Mouse (Mus musculus) spleen, postnatal 10 days (tissue): ENCODE measurements at regions not wholly inside any gene's neighbourhood (a gene's known extent, or its start where the extent isn't known, plus 50 kb on each side); places are given as distances from the start of the nearest gene placed in this dataset.

Source experiments
- DNase-seq, 2 experiments: peaks; one replicate each; pipeline ENCODE4 v3.0.0; 2021 to 2022; ENCODE audit warnings: low spot score in 2 of 2

DNA sequence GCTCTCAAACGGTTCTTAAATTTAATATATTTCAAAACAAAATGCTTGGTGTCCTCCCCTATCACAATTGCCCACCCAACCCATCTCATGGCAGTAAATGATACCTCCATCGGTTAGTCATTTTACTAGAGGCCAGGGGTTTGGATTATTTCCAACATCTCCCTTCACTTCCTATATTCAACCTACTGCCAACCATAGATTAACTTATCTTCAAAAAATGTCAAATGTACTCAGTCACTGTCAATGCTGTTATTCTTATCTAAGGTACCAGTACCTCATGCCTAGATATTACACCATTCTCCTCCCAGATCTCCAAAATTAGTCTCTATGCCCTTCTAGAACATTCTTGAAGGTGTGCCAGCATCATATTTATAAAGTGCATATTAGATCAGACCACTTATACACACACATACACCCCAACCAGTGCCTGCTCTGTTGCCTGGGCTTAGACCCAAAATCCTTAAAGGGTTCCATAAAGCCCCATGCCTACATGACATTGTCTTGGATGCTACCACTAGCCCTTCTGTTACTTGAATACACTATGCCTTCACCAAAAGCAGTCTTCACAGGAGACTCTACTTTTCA lies 183.4 kb upstream of the Cadm1 start:
- no peak for DNase-seq

DNA sequence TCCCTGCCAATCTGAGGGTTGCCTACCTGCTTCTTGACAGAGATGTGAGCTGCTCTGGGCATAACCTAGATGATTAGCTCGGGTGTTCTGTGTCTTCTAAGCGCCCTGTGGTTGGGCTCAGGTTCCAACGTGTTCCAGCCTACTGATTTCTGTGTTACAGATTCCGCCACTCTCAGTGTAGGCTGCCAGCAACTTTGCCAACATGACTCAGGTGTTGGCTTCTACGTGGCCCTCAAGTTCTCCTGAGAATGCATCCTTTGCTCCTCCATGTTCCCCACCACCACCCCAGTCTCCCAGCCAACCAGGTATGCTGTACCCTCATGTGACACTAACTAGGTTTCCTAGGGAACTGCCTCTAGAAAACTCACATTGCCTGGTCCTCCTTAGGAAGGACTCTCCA lies 179.7 kb upstream of the Cadm1 start:
- DNase-seq: no peak

DNA sequence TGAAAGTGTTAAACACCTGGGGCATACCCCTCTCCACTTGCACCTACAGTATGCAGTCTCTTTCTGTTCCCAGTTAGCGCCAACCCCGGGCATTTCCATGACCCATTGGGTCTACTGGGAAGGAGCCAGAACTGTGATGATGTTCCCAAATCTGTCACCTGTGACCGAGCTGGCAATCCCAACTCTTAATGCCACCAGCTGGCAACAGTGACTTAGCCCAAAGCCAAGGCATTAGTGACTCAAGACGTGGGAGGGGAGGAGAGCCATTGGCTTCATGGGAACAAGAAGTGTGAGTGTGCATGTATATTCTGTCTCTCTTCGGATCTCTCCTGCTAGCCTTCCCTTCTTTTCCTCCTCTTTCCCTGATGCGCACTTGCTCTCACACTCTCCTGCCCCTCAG lies 178.9 kb upstream of the Cadm1 start:
- no peak for DNase-seq

DNA sequence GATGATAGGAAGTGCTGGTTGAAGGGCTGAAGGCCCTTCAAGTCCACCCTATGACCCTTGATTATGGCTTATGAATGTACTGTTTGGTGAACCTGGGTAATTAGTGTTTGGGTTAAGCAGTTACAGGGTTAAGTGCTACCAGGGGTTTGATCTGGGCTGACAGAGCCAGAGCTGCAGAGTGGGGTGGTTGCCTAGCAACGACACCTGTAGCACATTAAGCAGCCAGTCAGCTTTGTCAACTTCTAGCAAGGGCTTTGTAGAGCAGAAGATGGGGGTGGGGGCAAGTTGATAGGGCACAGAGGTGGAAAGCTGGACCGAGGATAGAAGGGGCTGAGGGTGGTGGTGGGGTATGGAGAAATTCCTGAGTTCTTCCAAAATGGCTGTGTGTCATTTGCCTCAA lies 177.0 kb upstream of the Cadm1 start:
- no peak for DNase-seq

DNA sequence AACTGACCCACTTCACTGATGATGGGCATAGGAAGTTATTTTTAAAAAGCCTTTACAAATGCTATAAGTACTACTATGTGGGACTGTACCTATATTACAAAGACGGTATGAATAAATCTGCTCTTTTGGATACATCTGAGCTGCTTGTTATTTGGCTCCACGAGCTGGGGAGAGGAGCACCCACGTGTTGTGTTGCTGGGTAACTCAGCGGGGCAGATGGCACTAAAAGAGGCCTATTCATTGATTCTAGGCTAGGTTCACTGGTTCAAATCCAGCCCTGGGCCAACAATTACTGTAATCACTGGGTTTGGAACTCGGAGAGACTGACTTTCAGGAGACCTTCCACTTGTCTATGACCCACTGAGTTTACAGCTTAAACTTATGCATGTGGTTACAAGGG lies 176.0 kb upstream of the Cadm1 start:
- no peak for DNase-seq

DNA sequence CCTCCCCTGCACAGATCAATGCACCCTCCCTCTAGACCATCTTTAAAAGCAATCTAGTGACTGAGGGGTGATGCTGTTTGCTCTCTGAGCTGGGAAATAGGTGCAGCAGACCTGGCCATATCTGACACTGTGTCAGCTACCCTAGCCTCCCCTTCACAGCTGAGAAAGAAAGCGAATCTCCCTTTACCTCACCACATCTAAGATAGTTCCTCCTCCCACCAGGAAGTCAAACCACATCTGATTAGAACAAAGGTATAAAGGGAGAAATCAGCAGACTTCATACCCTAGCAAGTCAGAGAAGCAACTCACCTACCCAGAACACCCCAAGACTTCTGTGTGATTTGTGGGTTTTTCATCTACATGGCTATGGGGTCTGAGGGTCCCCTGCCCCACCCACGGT lies 175.6 kb upstream of the Cadm1 start:
- DNase-seq: no peak

DNA sequence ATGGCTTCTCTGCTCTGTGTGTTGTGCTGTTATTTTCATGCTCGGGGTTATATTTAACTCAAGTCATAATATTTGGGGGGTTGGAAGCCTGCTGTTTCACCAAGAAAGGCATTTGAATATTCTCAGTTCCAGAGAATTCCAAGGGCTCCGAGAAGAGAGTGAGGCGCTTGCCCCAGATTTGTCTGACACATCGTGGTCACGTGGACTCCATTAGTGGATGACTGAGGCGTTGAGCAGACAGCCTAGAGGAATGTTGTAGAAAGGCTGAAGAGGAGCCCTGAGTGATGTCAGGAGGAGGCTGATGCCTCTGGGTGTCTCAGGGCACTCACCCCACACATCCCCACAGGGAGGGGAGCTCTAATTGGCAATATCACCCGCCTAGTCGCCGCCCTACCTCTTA lies 175.1 kb upstream of the Cadm1 start:
- no peak for DNase-seq

DNA sequence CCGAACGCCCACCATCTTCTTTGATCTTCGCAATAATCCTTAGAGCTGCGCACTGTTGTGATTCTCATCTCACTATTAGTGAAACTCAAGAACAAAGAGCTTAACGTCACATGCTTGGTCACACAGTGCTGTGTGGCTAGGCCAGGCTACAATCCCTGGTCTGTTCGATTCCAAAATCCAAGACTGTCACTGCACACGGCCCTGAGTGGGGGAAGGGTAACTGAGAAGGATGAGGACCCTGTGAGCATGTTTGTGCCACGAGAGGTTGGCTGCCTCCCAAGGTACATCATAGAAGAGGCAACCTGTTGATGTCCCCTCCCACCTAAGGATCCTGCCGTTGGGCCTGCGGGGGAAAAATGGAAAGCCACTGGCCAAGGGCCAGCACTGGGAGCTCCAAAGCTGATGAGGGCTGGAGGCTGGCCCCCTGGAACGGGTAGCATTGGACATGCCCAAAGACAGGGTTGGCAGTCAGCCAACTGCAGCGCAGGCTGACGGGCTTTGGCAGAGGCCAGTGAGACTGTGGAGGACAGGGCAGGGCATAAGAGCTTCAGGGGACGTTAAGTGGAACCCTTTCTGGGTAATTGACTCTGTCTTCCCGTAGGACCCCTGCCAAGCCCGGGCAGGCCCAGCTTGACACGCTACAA lies 172.1 kb upstream of the Cadm1 start:
- no peak for DNase-seq

DNA sequence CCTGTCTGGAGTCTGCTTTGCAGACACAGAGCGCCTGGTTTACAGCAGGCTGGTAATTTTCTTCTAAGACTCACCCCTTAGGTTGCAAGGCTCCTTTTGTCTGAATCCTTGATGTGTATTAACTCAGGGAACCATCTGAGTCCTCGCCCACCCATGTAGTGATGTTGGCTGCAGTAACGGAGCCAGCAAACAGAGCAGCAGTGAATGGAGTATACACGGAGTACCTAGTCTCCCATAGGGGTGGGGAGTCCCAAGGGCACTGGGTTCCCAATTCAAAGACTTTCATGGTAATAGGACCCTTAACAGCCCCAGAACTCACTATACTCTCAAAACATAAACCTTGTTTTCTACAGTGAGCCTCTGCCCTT lies 171.6 kb upstream of the Cadm1 start:
- no peak for DNase-seq

DNA sequence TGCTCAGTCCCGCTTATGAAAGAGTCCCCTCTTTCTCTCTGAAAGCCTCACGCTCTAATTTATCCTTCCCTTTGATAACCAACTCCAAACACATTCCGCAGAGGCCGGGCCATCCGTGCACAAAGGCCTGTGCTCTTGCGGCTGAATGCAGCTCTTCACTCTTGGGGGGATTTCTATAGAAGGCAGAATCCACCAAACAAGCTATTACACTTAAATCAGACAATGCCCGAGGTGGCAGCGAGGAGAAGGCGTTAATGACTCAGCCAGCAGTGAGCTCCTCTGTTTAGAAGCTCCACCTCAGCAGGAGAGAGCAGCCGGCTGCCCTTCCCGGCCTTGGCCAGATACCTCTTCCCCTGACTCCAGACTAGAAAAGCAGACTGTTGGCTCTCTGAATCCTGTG lies 166.9 kb upstream of the Cadm1 start:
- DNase-seq: no peak

DNA sequence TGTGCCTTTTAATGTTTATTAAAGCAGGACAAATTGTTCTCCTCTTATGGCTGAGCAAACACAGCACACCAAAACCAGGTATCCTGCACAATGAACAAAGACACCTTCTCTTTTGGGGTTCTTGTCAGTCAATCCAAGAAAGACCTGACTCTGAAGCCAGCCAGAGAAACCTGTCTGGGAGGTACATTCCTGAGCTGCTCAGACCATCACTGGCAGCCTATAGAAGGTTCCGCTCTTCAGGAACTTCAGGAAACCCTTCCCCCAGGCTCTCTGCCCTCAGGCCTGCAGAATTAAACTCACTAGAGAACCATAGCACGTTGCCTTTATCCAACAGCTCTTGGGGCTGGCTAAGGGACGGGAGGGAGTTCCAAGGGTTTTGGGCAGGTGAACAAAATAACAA lies 165.2 kb upstream of the Cadm1 start:
- no peak for DNase-seq

DNA sequence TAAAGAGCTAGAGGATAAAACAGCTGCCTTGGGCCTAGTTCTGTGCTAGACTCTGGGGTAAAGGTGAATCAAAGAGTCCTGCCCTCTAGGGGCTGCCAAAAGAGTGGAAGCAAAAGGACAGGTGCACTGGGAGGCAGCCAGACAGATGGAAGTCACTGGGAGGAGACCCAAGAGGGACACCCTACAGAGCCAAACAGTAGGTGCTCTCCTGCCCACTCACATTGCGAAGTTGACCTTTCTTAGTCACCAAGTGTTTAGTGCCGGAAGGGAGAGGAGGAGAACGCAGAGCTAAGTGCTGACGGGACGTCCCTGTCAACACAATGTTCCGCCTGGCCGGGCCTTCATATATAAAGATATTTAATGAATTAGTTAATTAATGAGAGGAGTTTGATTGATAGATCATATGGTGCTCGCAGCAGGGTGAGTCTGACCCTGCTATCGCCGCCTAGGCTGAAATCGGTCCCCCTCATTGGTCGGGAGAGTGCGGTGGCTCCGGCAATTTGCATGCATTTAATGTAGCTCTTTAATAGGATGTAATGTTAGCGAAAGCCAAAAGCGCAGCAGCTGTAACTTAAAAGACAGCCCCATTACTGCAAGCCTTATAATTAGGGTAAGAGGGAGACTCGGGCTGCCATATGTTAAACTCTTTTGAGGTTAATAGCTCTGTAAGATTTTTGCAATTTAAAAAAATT lies 162.6 kb upstream of the Cadm1 start:
- no peak for DNase-seq

DNA sequence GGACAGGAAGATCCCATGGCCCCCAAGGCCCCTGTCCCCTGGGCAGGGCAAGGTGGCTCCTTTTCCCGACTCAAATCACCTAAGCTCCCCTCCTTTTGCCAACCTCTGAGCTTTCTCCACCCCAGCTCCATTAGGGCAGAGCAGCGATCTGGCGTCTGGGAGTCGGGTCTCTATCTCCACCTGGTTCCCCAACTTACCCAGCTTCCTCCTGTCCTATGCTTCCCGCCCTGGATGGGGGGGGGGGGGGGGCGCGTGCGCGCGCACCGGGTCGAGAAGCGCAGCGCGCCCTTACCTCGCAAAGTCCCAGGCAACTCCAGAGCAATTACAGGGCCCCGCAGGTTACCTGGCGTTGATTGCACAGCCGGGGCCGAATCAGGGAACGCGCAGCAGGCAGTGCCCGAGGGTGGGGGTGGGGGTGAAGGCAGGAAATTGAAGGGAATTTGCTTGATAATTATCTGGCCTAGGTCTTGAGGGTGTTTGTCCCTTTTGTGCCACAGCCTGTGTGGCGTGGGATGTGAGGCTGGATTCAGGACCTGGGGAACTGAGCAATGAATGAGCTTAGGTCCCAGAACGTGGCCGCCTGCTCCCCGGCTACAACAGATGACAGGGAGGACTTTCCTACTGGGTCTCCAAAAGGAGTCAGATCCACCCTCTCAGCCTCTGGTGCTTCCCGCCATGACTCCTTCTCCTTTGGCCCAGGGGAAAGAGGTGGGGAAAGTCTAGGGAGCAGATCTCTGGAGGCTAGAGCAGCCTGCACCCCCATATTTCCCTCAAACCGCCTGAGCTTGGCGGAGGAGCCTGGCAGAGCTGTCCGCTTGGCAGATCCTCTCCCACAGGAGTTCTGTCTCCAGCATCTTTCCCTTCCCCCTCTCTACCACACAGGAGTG lies 161.7 kb upstream of the Cadm1 start:
- DNase-seq: no peak

DNA sequence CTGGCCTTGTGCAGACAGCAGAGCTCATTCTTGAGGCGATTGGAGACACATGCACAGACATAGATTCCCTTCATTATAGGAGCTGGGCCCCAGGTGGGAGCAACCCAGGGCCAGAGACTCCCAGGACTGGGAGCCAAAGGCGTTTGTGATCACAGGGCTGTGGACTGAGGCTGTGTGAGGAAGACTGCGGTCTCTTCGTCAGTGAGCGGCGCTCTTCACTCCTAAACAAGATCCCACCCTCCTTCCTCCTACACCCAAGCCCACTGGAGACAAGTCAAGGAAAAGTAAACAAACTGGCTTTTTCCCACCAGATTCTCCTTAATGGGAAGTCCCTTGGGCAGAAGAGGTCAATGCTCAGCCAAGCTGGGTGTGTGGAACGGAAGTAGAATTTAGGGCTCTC lies 157.7 kb upstream of the Cadm1 start:
- no peak for DNase-seq

DNA sequence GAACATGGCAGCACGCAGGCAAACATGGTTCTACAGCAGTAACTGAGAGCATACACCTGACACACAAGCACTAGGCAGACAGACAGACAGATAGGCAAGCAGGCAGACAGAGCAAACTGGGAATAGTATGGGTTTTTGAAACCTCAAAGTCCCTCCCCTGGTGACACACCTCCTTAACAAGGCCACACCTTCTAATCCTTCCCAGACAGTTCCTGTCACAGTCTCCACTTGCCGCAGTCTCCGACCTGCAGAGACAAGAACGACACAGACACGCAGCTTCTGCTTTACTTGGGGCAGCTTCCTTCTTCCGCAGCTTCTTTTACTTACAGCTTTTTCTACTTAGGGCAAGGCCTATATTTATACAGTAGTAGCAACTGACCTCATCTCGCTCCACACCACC lies 155.9 kb upstream of the Cadm1 start:
- no peak for DNase-seq

DNA sequence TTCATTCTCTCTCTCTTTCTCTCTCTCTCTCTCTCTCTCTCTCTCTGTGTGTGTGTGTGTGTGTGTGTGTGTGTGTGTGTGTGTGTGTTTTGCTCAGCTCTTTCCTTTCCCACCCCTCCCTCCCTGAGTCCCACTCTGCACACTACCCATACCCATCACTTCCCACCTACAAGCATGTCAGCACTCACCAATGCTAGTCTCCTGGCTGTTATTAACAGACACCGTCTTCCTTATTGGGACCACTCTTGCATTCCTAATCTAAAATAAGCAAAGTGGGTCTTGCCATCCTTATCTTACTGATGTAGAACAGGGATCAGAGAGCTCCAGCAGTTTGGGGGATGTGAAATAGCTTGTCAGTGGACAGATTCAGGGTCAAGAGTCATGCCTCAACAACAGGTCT lies 153.3 kb upstream of the Cadm1 start:
- no peak for DNase-seq

DNA sequence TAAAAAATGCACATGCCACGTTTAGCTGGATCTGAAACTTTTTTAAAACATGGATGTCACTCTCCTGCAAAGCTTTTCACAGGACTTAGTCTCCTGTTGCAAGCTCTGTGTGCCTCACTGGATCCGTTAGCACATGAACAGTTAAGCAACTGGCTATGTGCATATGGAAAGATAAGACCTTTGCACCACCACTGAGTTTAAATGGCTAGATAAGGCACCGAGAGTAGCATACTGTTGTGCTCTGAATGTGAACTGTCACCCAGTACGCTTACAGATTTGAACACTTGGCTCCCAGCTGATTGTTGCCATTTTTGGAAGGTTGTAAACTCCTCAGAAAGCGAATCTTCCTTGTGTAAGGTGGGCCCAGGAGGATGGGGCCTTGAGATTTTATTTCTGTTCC lies 151.4 kb upstream of the Cadm1 start:
- no peak for DNase-seq

DNA sequence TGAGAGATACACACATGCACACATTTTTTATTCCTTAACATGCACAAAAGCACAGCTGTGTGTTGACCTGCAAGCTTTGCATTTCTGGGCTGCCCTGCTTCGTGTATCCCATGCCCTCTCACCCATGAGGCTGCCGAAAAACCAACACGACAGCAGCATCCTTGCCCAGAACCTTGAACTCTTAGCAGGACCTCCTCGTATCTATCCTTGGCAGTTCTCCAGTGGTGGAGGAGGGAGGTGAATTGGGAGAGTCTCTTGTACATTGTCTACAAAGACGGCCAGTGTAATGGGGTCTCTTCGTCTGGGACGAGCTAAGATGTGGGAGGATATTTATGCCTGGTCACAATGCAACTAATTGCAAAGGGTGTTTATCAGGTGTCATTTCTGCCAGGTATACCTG lies 149.6 kb upstream of the Cadm1 start:
- no peak for DNase-seq

DNA sequence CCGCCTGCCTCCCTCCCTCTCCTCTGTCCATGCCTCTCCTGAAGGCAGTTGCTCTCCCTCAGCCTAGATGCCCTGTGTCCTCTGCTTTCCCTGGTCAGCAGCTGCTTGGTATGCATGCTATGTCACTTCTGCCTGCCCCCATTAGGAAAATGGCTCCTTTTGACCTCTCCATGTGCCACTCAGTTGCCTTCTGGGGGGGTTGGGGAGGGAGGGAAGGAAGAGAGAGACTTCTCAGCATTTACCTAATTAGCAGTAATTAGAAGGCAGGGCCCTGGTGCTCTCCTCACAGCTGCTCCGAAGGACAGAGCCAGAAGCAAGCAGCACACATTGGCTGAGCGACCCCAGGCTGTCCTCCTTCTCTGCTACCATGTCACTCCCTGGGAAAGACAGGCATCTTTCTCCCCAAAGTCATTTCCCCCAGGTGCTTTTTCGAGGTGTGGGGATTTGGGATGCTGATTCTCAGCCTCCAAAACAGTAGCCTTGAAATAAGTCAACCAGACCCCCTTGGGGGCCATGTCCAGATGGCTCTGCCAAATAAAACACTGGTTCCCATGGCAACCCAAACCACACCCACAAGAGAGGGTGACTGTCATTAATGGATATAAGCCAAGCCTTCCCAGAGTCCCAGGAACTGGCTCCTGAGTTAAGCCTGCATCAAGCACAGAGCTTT lies 145.7 kb upstream of the Cadm1 start:
- no peak for DNase-seq

DNA sequence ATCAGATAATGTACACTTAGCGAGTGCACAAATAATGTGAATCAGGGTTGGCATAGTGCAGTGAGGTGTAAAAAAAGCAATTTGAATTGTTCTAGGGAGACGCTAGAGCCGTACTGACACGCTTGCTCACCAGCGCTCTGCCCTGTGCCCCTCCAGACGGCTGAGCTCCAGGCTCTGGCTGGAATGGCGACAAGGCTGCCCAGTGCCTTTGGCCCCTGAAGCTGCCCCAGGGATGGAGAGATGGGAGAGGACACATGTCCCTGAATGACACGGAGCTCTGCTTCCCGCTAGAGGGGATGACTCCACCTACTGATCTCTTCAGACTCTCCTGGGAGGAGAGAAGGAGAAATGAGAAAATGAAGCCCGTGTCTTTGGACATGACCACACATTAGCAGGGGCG lies 143.3 kb upstream of the Cadm1 start:
- no peak for DNase-seq

DNA sequence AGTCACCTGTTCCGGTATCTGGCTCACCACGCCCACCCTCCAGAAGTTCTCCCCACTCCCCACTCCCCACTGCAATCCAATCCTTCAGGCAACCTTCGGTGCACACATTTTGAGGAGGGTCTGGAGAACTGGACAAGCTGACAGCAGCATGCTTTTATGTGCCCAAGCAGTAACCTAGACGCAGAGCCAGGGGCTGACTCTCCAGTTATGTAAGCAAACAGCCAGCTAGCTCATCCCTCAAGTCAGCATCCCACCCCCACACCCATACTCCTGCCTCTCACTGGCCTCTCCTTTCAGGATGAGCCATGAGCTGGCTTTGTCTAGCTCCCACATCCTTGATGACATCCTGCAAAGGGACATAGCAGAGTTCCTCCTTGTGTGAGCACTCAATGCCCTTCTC lies 142.8 kb upstream of the Cadm1 start:
- DNase-seq: no peak

DNA sequence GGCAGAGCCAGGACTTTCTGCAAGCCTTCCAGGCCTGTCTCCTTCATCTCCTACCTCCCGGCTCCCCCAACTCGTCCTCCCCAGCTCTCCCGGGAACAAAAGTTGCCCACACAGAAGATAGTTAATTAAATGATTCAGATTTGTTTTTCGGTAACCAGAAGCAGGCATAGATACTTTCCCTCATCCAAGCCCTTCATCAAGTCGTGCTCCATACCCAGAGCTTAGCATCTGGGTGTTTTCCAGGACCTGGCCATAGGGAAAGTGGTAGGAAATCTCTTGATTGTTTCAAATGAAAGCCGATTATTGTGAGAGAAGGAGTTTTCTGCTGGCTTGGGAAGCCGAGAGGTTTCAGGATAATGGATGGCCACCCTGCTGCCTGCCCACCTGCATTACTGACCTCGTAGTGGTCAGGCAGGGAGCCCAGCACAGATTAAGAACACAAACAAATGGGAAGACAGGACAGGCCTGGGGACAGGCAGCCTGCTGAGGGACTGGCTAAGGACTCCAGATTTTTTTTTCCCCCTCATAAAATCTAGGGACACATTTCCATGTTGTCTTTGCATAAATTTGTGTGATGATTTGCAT lies 142.2 kb upstream of the Cadm1 start:
- DNase-seq: no peak
